Mouse (Mus musculus) stomach, postnatal 0 days (tissue): ENCODE results near the gene Fcnb.

Experiments
- CTCF ChIP-seq: IDR thresholded peaks from 2 replicates; pipeline ENCODE4 v1.5.1; 2016; ENCODE audit warnings: antibody characterized with exemption, low read depth, mild to moderate bottlenecking, moderate library complexity
- EP300 ChIP-seq: optimal IDR thresholded peaks from 2 replicates; pipeline ENCODE3; 2016; ENCODE audit warnings: antibody characterized with exemption

DNA sequence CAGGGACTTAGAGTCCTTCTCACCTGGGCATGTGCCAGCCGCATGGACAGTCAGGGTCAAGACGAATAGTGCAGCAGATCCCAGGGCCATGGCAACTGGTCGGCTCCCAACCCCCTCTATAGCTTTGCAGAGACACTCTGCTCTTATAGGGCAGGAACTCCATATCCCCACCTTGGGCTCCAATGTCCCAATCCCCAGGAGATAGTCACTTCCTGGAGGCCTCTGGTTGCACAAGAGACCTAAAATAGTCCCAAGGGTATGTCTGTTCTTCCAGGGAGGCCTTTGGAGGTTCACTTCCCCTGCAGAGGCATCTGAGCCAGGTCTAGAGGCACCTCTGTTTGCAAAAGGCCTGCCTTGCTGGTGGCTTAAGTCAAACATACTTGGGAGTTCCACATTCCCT is at the start of gene Fcnb:
- no peak for TF ChIP-seq CTCF
- no peak for TF ChIP-seq EP300
